Mouse (Mus musculus) cerebellum, adult 9-10 months (tissue): ENCODE data around the gene Folr2.

Source experiments
- DNase-seq: peaks from one replicate; pipeline ENCODE4 v3.0.0; 2022

The Folr2 gene

GRCm38 (mm10) chr7:101822836-101823757, 33.9 kb downstream of the Folr2 start:
- no peak for DNase-seq

GRCm38 (mm10) chr7:101821571-101822501, 35.2 kb downstream of the Folr2 start:
- no peak for DNase-seq

DNA sequence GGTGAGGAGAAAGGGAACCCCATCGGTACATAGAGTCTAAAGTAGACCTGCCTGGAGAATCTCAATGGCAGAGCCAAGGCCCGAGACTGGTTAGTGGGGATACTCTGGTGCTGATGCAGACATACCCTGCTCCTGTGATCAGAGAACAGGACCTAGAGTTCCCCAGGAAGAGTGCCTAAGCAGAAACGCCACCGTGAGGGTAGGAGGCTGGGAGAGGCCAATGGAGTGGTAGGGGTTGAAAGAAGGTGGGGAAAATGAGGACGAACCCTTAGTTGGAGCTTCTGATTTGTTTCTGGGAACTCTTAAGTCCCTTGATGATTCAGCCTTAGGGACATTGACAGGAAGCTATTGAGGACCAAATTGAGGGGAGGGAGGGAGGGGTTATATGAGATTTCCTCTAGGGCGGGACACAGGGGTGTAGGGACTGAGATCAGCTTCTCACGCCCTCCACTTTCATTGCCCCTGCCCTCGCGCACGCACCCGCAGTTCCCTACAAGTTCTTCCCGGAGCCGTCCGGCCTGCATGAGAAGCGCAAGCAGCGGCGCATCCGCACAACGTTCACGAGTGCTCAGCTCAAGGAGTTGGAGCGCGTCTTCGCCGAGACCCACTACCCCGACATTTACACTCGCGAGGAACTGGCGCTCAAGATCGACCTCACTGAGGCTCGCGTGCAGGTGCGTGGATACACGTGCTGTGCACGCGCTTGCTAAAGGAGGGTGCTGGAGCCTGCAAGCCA, 36.5 kb downstream of the Folr2 start:
- DNase-seq = no peak

- no peak for DNase-seq
Observed at GRCm38 (mm10) chr7:101817861-101818401, 39.1 kb downstream of the Folr2 start, which contains the start of gene Phox2a. TSS of gene Phox2a (plus strand) at chr7:101818313.
